Mouse (Mus musculus) testis, postnatal 14 days (tissue): ENCODE data around the gene Mrps27.

Source experiments
- DNase-seq: peaks from one replicate; pipeline ENCODE4 v3.0.0; 2021; ENCODE audit warnings: low spot score

Mrps27 gene

DNA sequence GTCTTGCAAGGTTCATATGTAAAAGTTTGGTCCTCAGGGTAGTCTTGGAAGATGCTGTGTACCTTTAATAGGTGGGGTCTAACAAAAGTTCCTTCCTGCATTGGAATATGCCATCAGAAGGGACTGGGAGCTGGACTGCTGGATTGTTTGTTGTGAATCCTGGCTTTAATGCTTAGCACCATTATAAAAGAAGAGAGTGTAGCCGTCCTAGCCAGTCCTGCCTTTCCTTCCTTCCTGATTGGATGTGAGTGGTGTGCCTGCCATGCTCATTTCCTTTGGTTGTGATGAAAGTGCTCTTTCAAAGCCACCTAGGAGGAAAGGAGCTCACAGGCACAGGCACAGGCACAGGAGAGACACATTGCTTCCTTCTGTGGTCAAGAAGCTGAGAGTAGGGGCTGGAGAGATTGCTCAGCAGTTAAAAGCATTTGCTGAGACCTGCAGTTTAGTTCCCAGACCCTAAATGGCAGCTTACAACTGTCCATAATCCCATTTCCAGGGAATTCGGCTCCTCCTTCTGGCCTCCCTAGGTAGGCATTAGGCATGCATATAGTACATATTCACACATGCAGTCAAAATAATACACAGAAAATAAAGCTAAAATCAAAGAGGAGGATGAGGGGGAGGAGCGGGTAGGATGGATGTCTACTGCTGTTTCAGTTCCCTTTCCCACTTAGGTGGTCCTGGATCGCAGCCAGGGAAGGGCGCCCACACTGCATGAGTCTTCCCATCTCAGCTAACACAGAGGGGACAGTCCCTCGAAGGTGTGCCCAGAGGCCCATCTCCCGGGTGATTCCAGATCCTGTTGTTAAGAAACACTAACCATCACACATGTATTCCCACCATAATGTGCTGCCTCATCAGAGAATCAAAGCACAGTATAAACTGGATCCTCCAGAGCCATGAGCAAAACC lies 43.6 kb downstream of the Mrps27 start:
- DNase-seq = no peak

DNA sequence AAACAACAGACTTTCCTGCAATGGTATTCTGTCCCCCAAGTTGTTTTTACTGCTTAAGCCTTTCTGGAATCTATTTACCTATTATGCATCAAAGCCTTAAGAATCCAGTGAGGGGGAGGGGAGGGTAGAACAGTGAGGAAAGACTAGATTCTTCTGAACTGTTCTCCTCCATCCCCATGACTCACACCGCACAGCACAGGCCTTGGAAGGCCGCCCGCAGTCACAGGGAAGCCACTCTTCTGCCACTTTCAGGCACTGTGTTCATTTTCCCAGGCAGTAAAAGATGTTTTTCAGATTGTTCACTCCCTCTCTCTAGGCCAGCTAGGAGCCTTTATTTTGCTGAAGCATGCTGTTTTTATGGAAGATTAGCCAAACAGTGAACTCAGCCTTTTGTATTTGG lies 46.8 kb downstream of the Mrps27 start:
- DNase-seq = peak; percentile 57

GRCm38 (mm10) chr13:99393128-99393527 lies 48.5 kb downstream of the Mrps27 start:
- no peak for DNase-seq

- no peak for DNase-seq
Observed at GRCm38 (mm10) chr13:99394694-99395093, 50.1 kb downstream of the Mrps27 start.

GRCm38 (mm10) chr13:99395531-99395930 lies 50.9 kb downstream of the Mrps27 start:
- no peak for DNase-seq

- no peak for DNase-seq
Observed at GRCm38 (mm10) chr13:99397228-99397627, 52.6 kb downstream of the Mrps27 start.

DNA sequence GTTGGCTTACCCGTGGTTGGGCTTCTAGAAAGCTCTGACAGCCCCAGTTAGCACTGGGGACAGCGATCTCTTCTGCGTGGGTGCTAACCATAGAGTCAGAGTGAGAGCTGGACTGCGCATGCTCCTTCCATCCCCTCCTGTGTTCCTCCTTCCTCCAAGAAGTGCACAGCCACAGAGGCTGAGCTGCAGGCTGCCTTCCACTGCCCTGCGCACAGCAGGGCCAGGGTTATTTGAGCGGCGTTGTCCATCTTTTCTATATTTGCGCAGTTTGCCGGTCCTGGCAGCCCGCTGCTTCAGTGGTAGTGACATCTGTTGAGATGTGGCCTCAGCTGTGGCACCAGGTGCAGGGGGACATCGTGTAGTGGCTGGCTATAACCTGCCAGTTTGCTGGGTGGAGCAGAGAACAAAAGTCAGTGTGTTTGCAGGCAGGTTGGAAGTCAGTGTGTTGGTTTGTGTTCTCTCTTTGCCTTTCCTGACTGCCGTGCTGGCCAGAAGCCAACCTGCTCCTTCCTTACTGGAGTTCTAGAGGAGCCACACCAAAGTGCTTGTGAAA lies 53.6 kb downstream of the Mrps27 start:
- no peak for DNase-seq

DNA sequence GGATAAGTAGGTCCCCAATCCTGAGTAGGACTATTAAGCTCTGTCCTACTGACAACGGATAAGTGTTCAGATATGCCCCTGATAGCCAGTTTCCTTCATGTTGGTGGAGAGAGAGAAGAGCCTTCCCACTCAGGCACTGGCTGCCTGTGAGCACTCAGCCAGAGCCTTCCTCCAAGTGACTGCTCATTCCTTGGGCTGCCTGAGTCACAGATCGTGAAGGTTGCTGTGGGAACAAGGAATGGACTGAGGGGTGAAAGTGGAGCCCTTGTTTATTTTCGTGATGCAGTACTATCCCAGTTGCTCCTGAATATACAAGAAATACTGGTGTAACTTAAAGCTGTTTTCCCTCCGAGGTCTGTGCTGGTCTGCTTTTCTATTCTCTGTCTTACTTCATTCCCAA lies 54.8 kb downstream of the Mrps27 start:
- no peak for DNase-seq

- DNase-seq = no peak
Observed at GRCm38 (mm10) chr13:99409216-99409615, 64.6 kb downstream of the Mrps27 start.

GRCm38 (mm10) chr13:99410611-99411515 lies 66.3 kb downstream of the Mrps27 start:
- no peak for DNase-seq

DNA sequence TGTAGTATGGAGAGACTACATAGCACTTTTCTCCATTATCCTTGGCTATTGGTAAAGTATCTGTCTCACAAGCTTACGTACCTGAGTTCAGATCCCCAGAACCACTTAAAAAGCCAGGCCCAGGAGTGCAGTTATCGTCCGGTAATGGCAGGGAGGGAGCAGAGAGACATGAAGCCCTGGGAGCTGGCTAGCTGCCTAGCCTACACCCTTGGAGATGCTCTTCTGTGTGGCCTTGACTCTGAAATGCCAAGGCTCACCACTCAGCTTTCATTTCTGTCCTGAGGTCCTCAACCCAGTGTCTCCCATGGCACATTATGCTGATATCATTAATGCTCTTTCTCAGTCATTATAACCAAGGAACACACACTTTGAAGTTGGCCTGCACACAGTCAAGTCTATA lies 67.2 kb downstream of the Mrps27 start:
- peak; percentile 38 for DNase-seq

DNA sequence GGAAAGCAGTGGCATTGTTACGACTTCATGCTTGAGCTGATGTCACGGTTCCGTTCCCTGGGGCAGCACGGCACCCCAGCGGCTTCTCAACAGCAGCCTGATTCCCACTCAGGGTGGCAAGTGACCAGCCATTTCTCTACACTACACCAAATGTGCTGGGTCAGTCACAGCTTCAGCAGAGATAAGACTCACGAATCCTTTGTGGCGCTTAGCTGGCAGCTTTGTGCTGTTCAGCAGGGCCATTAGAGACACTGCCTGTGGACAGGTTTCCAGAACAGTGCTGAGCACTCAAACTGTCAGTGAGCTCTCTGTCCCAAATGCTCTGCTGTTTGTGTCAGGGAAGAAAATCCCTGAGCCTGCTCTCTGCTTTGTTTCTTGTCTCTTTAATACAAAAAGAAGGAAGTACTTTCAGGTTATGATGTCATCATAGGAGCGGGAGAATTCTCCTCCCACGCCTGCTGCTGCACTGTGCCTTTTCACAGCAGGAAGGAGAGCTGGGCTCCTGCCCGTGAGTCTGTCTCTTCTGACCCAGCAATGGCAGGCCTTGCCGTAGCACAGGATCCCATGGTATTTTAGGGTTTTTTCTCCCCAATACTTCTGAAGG lies 68.0 kb downstream of the Mrps27 start:
- peak; percentile 30 for DNase-seq

- no peak for DNase-seq
Observed at GRCm38 (mm10) chr13:99413481-99414351, 69.1 kb downstream of the Mrps27 start.

DNA sequence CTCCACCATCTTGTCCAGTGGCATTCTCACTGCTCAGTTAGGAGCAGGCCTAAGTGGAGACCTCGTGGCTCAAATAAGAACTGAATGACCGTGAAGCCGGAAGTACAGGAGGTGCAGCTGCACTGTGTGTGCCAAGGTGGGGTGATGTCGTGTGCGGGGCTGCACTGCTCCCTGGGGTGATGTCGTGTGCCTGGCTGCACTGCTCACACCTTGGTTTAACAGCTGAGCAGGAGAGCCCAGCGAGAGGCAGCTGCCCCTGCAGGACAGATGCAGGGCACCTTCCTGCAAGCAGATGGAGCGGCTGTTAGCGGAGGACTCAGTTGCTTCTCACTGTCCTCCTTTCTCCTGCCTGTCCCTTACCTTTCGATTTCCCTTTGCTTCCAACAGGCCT lies 69.8 kb downstream of the Mrps27 start:
- no peak for DNase-seq

DNA sequence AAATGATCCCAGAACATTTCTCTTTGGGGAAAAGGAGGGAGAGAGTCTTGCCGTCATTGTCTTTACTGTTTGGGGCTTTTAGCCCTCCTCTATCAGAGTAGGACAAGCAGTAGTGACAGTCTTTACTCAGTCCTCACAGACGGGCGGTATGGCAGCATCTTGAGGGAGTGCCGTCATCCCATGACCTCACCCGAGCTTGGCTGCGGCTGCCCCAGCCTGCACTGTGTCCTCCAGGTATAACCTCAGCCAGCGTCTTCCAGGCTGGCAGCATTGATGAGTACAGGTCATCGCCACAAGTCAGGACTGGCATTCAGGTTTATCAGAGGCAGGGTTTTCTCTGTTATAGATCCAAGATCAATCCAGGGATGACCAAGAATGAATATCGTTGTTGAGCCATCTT lies 72.0 kb downstream of the Mrps27 start:
- DNase-seq = no peak

DNA sequence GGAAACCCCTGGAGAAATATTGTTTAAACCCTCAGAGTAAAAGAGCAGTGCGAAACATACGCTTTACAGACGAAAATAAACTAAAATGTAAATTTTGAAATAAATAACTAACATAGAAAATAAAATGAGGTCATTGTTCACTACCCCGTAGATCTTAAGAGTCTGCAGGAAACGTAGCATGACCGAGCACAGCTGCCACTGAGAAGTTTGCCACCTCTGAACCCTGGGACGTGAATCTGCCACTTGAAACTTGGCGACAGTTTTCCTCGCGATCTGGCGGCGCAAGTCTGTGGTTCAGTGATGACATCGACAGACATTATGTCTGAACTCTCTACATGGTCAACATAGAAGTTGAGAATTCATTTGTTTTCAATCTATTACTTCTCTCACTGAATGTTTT lies 79.0 kb downstream of the Mrps27 start:
- DNase-seq = no peak

DNA sequence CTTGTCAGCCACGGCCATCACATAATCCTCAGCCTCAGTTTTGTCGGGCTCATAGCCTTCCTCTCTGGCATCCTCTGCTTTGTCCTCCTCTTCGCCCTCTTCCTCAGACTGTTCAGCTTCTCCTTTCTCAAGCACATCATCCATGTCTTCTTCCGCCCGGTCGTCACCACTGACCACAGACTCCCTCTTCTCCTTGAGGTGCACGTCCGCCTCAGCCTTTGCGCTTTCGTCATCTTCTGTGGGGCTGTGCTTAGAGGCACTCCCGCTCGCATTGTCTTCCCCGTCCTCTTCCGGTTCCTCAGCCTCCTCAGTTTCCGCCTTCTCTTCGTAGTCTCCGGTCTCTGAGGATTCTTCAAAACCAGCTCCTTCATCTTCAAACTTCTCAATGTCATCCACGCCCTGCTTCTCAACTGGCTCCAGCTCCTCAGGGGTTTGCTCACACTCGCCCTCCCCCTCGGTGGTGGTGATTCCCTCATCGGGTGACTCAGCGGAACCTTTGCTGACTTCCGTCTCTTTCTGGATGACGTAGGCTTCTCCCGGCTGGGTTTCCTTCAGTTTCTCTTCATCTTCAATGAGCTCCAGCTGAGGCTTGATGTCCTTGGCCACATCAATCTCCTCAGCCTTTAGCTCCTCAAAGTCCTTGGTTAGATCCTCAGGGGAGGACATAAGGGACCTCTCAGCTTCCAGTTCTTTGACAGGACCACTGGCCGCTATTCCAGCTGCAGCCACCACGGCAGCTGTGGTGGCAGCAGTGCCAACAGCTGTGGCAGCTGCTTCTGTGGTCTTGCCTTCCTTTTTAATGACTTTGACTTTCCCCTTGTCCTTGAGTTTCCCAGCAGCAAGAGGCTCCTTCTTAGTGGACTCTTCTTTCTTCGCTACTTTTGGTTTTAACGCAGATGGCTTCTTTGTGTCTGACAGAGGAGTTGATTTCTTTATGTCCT lies 88.8 kb downstream of the Mrps27 start:
- peak; percentile 24 for DNase-seq

- no peak for DNase-seq
Observed at GRCm38 (mm10) chr13:99434494-99434893, 89.9 kb downstream of the Mrps27 start.

DNA sequence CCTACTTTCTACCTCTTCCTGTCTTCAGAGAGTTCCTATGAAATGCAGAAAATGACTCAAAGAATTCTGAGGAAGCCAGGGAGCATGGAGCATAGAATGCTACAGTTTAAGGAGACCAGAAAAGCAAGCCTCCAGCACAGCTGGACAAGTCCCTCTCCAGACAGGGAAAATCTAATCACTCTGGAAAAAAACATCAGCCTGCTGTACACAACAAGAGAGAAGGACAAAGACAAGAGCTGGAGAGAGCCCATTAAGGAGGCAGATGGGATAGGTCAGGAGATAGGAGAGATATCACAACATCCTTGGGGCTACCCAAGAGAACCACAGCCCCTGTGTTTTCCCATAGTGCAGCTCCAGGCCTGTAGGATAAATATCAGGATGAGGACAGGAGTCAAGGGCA lies 92.5 kb downstream of the Mrps27 start:
- no peak for DNase-seq

- DNase-seq = no peak
Observed at GRCm38 (mm10) chr13:99439357-99439756, 94.8 kb downstream of the Mrps27 start.
